Mouse (Mus musculus) neutrophil, adult 65 days (primary cell): Measurements from ENCODE around the gene Palmd. TPM values are rescaled to one million over a fixed set of nuclear protein-coding genes. Genes with fewer than 3 reads are reported as not detected.

Experiments used
- total RNA-seq: library from RNA; stranded (reverse); gene quantifications from 2 replicates; pipeline ENCODE4 v1.2.4, GENCODE M21; 2023

Palmd gene
- not detected in 2 replicates for total RNA-seq

DNA sequence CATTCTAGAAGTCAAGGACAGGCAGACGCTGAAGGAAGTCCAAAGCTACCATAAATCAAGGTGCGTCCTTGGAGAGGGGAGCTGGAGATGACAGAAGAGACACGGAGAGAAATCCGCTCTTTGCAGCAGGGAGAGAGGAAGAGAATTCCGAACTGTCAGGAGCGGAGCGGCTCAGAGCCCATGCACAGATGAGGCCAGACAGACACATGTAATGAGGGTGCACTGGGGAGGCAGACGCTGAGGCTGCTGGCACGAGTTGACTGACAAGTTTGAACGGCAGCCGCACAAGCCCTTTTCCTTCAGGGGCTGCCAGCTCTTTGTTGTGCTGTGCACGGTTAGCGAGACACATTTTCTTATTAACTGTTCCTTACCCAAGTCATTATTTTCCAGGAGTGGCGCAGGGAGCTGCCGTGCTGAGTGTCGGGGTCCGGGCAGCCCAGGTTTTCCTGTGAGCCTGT lies at the start of gene Palmd:
Palmd (minus strand) TSS at position 448 of the 458 bp plus-strand sequence.

DNA sequence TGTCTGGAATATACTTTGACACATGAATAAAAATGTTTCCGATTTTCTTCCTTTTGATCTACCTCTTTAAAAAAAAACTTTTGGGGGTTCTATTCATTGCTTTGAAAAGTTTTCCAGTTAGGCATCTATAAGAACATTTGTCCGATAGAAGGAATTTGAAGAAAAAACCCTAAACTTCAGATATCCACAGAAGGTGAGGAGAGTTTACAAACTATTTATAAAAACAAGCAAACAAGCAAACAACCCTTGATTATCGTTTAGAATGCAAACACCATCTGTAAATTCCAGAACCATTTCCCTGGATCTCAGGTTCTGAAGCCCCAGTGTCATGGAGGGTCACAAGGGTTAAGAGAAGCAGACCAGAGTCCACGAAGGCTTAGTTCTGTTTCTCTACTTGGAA lies 820 bp downstream of the Palmd start, which contains the start of gene 4930455H04Rik:
4930455H04Rik (plus strand) TSS at position 301 of the 400 bp plus-strand sequence.

Other genes starting within 250 kb of the Palmd start
- gene Agl, start 160.8 kb downstream of the Palmd start, total RNA-seq: 39.9 and 48.8 TPM in 2 replicates
- 41.2 and 59.6 TPM in 2 replicates for gene Frrs1, start 109.5 kb downstream of the Palmd start, total RNA-seq
- not detected in 2 replicates for gene 4930455H04Rik, start 720 bp downstream of the Palmd start, total RNA-seq